Mouse (Mus musculus): ENCODE data around the gene Psmg3. TPM values are rescaled to one million over a fixed set of nuclear protein-coding genes. Genes with fewer than 3 reads are reported as not detected.
A peak's percentile ranks its signal among the peaks of the same experiment; 100 is the strongest.

The Psmg3 gene
- polyA plus RNA-seq, 1 experiment from 2014 or later: 35.6 TPM

- Histone ChIP-seq H3K36me3 (ENCODE audit: control insufficient read depth, insufficient read depth) (no peaks in the 10 kb centered on the region), H3K9me3 (replicated peaks; ENCODE audit: control insufficient read depth, low read length) (no peaks in the 10 kb centered on the region; the same call in 1 of the 2 replicates), H3K4me2 (ENCODE audit: low read depth, low read length) (no peak overlapping the region), H3K4me3 (ENCODE audit: low read depth, low read length) (no peak overlapping the region), H3K9ac (ENCODE audit: low read depth, low read length) (peak overlapping the region; percentile 40), H3K4me1 (ENCODE audit: control insufficient read depth, low read depth, low read length) (peaks cover 45% of the 10 kb centered on the region), H3K27me3 (ENCODE audit: control insufficient read depth, insufficient read depth, low read depth, low read length) (peaks cover 3% of the 10 kb centered on the region), H3K27ac (ENCODE audit: low read length) (0 out of 2 replicates have a peak overlapping the region, but pooled peaks have one; percentile 26)
- peak; percentile 50 for ATAC-seq (ENCODE audit: low read depth)
- WGBS (ENCODE audit: insufficient replicate concordance): 46% methylated on average over 15 of the region's 15 CpGs
These were observed 14.8 kb downstream of the Psmg3 start for GRCm38 (mm10) chr5:139811677-139812397.

GRCm38 (mm10) chr5:139809397-139809796 lies 17.3 kb downstream of the Psmg3 start:
- Histone ChIP-seq H3K9me3 (replicated peaks; ENCODE audit: control insufficient read depth, low read length) (no peaks in the 10 kb centered on the region; the same call in 1 of the 2 replicates), H3K9ac (ENCODE audit: low read depth, low read length) (no peak overlapping the region), H3K27me3 (ENCODE audit: control insufficient read depth, insufficient read depth, low read depth, low read length) (peaks cover 3% of the 10 kb centered on the region), H3K36me3 (ENCODE audit: control insufficient read depth, insufficient read depth) (no peaks in the 10 kb centered on the region), H3K4me2 (ENCODE audit: low read depth, low read length) (no peak overlapping the region), H3K4me1 (ENCODE audit: control insufficient read depth, low read depth, low read length) (peaks cover 56% of the 10 kb centered on the region), H3K4me3 (ENCODE audit: low read depth, low read length) (no peak overlapping the region), H3K27ac (ENCODE audit: low read length) (peak overlapping the region; percentile 23; the same call in 1 of the 2 replicates)
- WGBS (ENCODE audit: insufficient replicate concordance): 36% methylated on average over 4 of the region's 4 CpGs
- ATAC-seq (ENCODE audit: low read depth): no peak

- Histone ChIP-seq H3K27ac (ENCODE audit: low read length) (peak overlapping the region; percentile 99), H3K9ac (ENCODE audit: low read depth, low read length) (peak overlapping the region; percentile 75), H3K36me3 (ENCODE audit: control insufficient read depth, insufficient read depth) (peaks cover 20% of the 10 kb centered on the region), H3K4me3 (ENCODE audit: low read depth, low read length) (no peak overlapping the region), H3K9me3 (replicated peaks; ENCODE audit: control insufficient read depth, low read length) (no peaks in the 10 kb centered on the region; the same call in 1 of the 2 replicates), H3K27me3 (ENCODE audit: control insufficient read depth, insufficient read depth, low read depth, low read length) (no peaks in the 10 kb centered on the region), H3K4me1 (ENCODE audit: control insufficient read depth, low read depth, low read length) (peaks cover 57% of the 10 kb centered on the region), H3K4me2 (ENCODE audit: low read depth, low read length) (peak overlapping the region; percentile 61)
- peak; percentile 20 for ATAC-seq (ENCODE audit: low read depth)
- 75% methylated on average over 8 of the region's 8 CpGs for WGBS (ENCODE audit: insufficient replicate concordance)
These were observed 20.8 kb downstream of the Psmg3 start for GRCm38 (mm10) chr5:139805924-139806323.

GRCm38 (mm10) chr5:139804573-139805111 lies 22.0 kb downstream of the Psmg3 start:
- Histone ChIP-seq H3K4me2 (ENCODE audit: low read depth, low read length) (peak overlapping the region; percentile 61), H3K4me3 (ENCODE audit: low read depth, low read length) (peak overlapping the region; percentile 33), H3K9ac (ENCODE audit: low read depth, low read length) (peak overlapping the region; percentile 75), H3K36me3 (ENCODE audit: control insufficient read depth, insufficient read depth) (peaks cover 33% of the 10 kb centered on the region), H3K27me3 (ENCODE audit: control insufficient read depth, insufficient read depth, low read depth, low read length) (no peaks in the 10 kb centered on the region), H3K9me3 (replicated peaks; ENCODE audit: control insufficient read depth, low read length) (no peaks in the 10 kb centered on the region; the same call in 1 of the 2 replicates), H3K4me1 (ENCODE audit: control insufficient read depth, low read depth, low read length) (peaks cover 57% of the 10 kb centered on the region), H3K27ac (ENCODE audit: low read length) (peak overlapping the region; percentile 99)
- ATAC-seq (ENCODE audit: low read depth): peak; percentile 25
- WGBS (ENCODE audit: insufficient replicate concordance): 23% methylated on average over 11 of the region's 11 CpGs

- H3K4me1 ChIP-seq (ENCODE audit: control insufficient read depth, low read depth, low read length): peaks cover 52% of the 10 kb centered on the region
These were observed 22.6 kb downstream of the Psmg3 start for GRCm38 (mm10) chr5:139804107-139804551.

GRCm38 (mm10) chr5:139803601-139804102 lies 23.0 kb downstream of the Psmg3 start:
- peak overlapping the region; percentile 99 for H3K27ac ChIP-seq (ENCODE audit: low read length)
- peak overlapping the region; percentile 37 for H3K4me3 ChIP-seq (ENCODE audit: low read depth, low read length)
- peak overlapping the region; percentile 67 for H3K9ac ChIP-seq (ENCODE audit: low read depth, low read length)
- H3K27me3 ChIP-seq (ENCODE audit: control insufficient read depth, insufficient read depth, low read depth, low read length): no peaks in the 10 kb centered on the region
- ATAC-seq (ENCODE audit: low read depth): peak; percentile 55
- peaks cover 43% of the 10 kb centered on the region for H3K36me3 ChIP-seq (ENCODE audit: control insufficient read depth, insufficient read depth)
- 6% methylated on average over 12 of the region's 12 CpGs for WGBS (ENCODE audit: insufficient replicate concordance)
- H3K4me1 ChIP-seq (ENCODE audit: control insufficient read depth, low read depth, low read length): peaks cover 52% of the 10 kb centered on the region
- no peaks in the 10 kb centered on the region; the same call in 1 of the 2 replicates for H3K9me3 ChIP-seq (replicated peaks; ENCODE audit: control insufficient read depth, low read length)
- H3K4me2 ChIP-seq (ENCODE audit: low read depth, low read length): peak overlapping the region; percentile 61

More at GRCm38 (mm10) chr5:139804107-139804551, 22.6 kb downstream of the Psmg3 start:
- H3K27me3 ChIP-seq (ENCODE audit: control insufficient read depth, insufficient read depth, low read depth, low read length): no peaks in the 10 kb centered on the region
- ATAC-seq (ENCODE audit: low read depth): peak; percentile 94
- peaks cover 38% of the 10 kb centered on the region for H3K36me3 ChIP-seq (ENCODE audit: control insufficient read depth, insufficient read depth)
- peak overlapping the region; percentile 37 for H3K4me3 ChIP-seq (ENCODE audit: low read depth, low read length)
- under 1% methylated on average over 6 of the region's 6 CpGs for WGBS (ENCODE audit: insufficient replicate concordance)
- peak overlapping the region; percentile 99 for H3K27ac ChIP-seq (ENCODE audit: low read length)
- H3K9me3 ChIP-seq (replicated peaks; ENCODE audit: control insufficient read depth, low read length): no peaks in the 10 kb centered on the region; the same call in 1 of the 2 replicates
- peak overlapping the region; percentile 61 for H3K4me2 ChIP-seq (ENCODE audit: low read depth, low read length)
- H3K9ac ChIP-seq (ENCODE audit: low read depth, low read length): peak overlapping the region; percentile 75

GRCm38 (mm10) chr5:139803165-139803564 lies 23.5 kb downstream of the Psmg3 start:
- Histone ChIP-seq H3K27ac (ENCODE audit: low read length) (peak overlapping the region; percentile 99), H3K4me1 (ENCODE audit: control insufficient read depth, low read depth, low read length) (peaks cover 55% of the 10 kb centered on the region), H3K27me3 (ENCODE audit: control insufficient read depth, insufficient read depth, low read depth, low read length) (no peaks in the 10 kb centered on the region), H3K9me3 (replicated peaks; ENCODE audit: control insufficient read depth, low read length) (no peaks in the 10 kb centered on the region; the same call in 1 of the 2 replicates), H3K4me3 (ENCODE audit: low read depth, low read length) (peak overlapping the region; percentile 37), H3K4me2 (ENCODE audit: low read depth, low read length) (peak overlapping the region; percentile 61), H3K9ac (ENCODE audit: low read depth, low read length) (peak overlapping the region; percentile 67), H3K36me3 (ENCODE audit: control insufficient read depth, insufficient read depth) (peaks cover 46% of the 10 kb centered on the region)
- ATAC-seq (ENCODE audit: low read depth): peak; percentile 26
- 57% methylated on average over 8 of the region's 8 CpGs for WGBS (ENCODE audit: insufficient replicate concordance)

GRCm38 (mm10) chr5:139801880-139802279 lies 24.8 kb downstream of the Psmg3 start:
- Histone ChIP-seq H3K4me2 (ENCODE audit: low read depth, low read length) (no peak overlapping the region), H3K27me3 (ENCODE audit: control insufficient read depth, insufficient read depth, low read depth, low read length) (no peaks in the 10 kb centered on the region), H3K36me3 (ENCODE audit: control insufficient read depth, insufficient read depth) (peaks cover 46% of the 10 kb centered on the region), H3K9me3 (replicated peaks; ENCODE audit: control insufficient read depth, low read length) (no peaks in the 10 kb centered on the region; the same call in 1 of the 2 replicates), H3K4me3 (ENCODE audit: low read depth, low read length) (no peak overlapping the region), H3K9ac (ENCODE audit: low read depth, low read length) (no peak overlapping the region), H3K4me1 (ENCODE audit: control insufficient read depth, low read depth, low read length) (peaks cover 62% of the 10 kb centered on the region), H3K27ac (ENCODE audit: low read length) (peak overlapping the region; percentile 99)
- ATAC-seq (ENCODE audit: low read depth): no peak
- 87% methylated on average over 10 of the region's 10 CpGs for WGBS (ENCODE audit: insufficient replicate concordance)

Data from liver, embryonic 16.5 days (tissue).